Mouse (Mus musculus) neutrophil, adult 5-6 weeks (primary cell): ENCODE data around the gene Sgsm3. TPM values are rescaled to one million over a fixed set of nuclear protein-coding genes. Genes with fewer than 3 reads are reported as not detected.
"Not testable (repeated sequence)": the region's sequence is repeated elsewhere in the genome, so short reads cannot be mapped to it uniquely, and the experiment has no call there.

ENCODE experiments used
- ATAC-seq: fragments of 151-379, 151-347 bp; 2 replicates; pipeline ENCODE4 v1.8.0; 2017; ENCODE audit warnings: mild to moderate bottlenecking, moderate TSS enrichment; ENCODE audit not compliant: insufficient number of reproducible peaks, poor library complexity, low FRiP score, severe bottlenecking; ENCODE audit errors: extremely low read depth
- total RNA-seq: library from RNA; stranded (forward); fragments of 200-1000 nt; gene quantifications from 2 replicates; pipeline ENCODE4 v1.2.3, GENCODE M21; 2017

The Sgsm3 gene
- total RNA-seq = 8.5 and 13.3 TPM in 2 replicates

DNA sequence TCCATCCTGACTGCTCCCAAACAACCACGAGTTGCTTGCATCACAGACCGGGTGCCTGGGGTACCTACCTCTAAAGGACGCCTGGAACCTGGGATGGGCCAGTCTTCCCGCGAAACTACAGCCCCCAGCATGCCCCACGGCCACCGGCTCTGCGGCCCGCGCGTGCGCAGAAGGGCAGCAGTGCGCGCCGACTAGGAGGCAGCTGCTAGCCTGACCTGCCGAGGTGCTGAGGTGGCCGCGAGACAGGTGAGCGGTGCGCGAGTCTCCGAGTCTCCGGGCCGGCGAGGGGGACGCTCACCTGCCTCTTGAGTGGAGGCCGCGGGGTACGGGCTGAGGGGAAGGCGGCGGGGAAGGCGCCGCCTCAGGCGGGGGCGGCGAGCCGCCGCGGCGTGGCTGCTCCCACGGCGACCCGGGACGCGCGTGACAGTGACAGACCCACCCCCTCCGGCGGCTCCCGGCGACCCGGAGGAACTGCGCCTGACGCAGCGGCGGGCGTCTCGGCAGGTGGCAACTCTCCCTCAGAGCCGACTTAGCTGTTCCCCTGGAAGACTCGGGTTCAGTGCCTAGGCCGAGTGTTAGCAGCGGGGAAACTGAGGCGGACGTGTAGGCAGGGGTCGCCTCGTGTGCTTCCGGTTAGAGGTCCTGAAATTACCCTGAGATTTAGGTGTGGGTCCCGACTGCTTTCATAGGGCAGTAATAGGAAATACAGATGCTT, at the start of gene Sgsm3:
TSS of gene Sgsm3 (plus strand) at position 146 of the 715 bp plus-strand sequence.
- ATAC-seq = peak; percentile 65

DNA sequence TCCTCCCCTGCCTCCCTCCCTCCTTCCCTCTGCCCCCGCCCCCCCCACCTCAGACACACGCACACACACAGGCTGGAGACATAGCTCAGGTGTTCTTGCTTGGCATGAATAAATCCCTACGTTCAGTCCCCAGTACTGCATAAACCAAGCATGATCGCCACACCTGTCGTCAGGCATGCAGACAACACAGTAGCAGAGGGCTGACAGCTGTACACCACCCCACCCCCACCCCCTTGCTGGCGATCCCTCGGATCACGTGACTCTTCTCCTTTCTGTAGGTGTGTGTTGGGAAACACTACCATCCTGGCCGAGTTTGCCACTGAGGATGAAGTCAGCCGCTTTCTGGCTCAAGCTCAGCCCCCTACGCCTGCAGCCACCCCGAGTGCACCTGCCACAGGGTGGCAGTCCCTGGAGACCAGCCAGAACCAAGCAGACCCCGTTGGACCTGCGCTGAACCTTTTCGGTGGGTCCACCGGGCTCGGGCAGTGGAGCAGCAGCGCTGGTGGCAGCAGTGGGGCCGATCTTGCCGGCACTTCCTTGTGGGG, 48.7 kb upstream of the Sgsm3 start:
- no peak for ATAC-seq

DNA sequence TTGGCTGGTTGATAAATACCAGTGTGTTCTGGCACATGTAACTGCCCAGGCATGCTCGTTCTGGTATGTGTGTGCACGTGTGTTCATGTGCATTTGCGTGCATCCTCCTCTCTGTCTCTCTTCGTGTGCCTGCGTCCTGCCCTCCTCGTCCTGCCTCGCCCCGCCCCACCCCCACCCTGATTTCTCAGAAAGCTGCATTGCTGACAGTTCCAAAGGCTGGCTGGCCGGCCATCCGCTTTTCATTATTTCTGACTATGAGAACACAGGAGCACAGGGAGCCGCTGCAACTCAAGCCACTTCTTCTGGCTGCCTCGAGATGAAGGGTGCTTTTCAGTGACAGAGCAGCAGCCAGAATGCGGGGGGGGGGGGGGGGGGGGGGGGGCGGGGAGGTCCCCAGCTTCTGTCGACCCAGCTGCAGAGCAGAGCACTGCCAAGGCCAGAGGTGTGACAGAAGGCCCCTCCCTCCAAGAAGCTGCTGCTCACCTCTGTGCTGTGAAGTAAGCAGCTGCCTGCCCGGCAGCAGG, 47.5 kb upstream of the Sgsm3 start:
- no peak for ATAC-seq

DNA sequence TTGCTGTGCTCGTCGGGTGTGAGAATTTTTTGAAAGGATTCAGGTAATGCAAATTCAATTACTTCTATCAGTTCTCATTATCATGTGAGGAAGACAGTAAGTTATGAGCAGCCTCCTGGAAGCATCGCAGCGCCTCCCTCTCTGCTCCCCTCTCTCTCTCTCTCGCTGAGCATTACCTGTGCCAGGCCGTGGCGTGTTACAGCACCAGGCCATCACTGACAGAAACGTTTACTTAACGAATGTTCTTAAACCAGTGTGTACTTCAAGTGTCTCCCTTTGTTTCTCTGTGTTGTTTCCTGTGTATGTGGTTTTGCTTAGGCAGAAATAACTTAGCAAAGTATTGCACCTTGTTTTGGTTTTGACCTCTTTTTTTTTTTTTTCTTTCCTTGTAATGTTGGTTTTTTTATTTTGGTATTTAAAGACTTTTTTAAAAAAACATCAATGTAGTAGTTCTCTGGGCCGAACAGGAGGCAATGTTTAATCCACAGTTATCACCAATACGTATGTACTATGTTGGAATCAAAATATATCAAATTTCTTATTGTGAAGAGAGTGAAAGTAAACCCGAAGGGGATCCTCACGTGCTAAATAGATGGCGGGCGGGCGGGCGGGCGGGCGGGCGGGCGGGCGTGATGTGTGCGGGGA, 46.8 kb upstream of the Sgsm3 start:
- ATAC-seq = not testable (repeated sequence)

DNA sequence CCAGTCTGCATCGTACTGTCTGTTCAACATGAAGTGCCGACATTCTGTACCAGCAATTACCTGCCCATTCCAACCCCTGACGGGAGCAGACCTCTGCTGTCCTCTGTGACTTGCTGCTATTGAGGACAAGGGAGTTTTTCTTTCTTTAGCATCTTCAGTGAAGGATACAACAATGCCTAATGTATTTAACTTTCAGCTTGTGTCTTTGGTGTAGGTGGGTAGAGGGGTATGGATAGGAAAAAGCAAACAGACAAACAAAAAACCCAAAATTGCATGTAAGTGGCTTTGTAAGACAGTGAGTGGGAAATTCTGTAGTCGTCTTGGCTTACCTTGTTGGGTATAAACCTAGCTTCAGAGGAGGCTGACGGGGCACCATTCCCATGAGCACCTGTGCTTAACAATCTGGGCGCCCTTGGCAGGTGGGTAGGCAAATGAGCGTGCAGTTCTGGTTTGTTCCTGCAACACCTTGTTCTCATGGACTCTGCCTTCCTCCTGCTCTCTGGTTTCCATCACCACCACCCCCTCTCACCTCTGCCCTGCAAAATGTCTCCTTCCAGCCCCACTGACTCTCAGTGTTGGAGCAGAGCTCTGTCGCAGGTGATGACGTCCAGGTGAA, 46.1 kb upstream of the Sgsm3 start:
- ATAC-seq = no peak

DNA sequence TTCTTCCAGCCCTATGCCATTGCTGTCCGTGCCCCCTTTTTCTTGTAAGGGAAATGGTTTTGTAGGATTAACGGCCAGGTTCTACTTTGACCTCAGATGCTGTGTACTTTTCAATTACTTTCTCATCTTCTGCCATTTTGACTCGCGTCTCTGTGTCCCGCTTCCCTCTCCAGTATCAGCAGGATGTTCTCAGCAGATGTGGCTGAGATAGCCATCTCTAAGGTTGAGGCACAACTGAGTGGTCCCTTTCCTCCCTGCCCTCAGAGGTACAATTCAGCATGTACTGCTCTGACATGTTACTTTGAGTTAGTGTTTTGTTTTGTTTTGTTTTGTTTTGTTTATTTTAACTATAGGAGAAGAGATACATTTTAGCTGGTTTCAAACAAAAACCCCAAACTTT, 42.7 kb upstream of the Sgsm3 start:
- no peak for ATAC-seq

GRCm38 (mm10) chr15:80936686-80937085, 40.9 kb upstream of the Sgsm3 start:
- ATAC-seq = no peak

DNA sequence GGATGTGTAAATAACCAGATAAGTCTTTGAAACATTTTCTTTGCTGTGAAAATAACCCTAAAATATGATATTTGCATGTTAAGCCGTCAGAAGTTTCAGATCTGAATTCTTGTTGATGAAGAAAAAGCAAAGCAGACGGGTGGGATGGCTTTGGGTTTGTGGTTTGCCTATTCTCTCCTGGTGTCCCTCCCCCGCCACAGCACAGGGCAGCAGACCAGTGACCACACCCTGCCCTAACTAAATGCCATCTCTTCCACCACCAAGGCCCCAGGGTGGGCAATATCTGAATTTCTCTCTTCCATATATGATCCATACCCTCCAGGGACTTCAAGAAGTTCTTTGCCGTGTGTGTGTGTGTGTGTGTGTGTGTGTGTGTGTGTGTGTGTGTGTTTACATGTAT, 39.0 kb upstream of the Sgsm3 start:
- no peak for ATAC-seq

GRCm38 (mm10) chr15:80939401-80939800, 38.2 kb upstream of the Sgsm3 start:
- no peak for ATAC-seq

DNA sequence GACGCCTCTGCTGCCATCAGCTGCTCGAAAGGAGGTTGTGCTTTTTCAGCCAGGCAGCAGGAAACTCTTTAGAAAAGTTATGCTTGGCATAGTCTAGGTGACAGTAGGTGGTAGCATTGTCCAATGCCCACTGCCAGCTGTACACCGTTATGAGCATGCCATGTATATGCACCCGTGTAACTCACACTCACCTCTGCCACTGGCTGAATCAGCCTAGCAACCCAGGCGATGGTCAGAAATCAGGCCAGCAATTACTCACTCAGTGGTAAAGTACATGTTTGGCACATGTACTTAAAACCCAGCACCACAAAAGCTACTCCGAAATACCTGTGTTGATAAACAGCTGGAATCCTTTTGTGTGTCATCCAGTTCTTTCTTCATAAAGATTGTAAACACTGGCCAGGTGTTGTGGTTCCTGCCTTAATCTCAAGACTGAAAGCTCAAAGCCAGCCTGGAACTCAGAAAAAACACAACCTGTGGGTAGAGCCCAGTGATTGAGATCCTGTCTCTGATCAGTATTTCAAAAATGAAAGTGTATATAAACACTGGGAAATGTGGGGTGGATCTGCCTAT, 36.0 kb upstream of the Sgsm3 start:
- no peak for ATAC-seq

DNA sequence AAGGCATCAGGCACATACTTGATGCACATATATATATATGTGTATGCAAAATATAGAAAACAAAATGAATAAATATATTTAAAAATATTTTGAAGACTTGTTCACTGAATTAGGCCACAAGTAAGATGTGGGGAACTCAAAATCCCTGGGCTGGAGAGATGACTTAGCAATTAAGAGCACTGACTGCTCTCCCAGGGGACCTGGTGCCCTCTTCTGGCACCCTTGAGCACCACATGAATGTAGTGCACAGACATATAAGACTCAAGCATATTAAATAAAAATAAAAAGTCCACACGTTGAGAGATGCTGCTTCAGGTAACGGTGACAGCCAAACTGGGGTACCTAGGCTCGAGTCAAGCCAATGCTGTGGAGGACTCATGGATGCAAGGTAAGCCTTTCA, 31.7 kb upstream of the Sgsm3 start:
- no peak for ATAC-seq

GRCm38 (mm10) chr15:80948145-80949135, 29.1 kb upstream of the Sgsm3 start, which contains the start of gene Adsl:
Gene Adsl, plus strand, starts transcription at chr15:80948490.
- ATAC-seq = peak; percentile 92

GRCm38 (mm10) chr15:80949431-80949830, 28.1 kb upstream of the Sgsm3 start:
- no peak for ATAC-seq

GRCm38 (mm10) chr15:80950055-80950454, 27.5 kb upstream of the Sgsm3 start:
- no peak for ATAC-seq

DNA sequence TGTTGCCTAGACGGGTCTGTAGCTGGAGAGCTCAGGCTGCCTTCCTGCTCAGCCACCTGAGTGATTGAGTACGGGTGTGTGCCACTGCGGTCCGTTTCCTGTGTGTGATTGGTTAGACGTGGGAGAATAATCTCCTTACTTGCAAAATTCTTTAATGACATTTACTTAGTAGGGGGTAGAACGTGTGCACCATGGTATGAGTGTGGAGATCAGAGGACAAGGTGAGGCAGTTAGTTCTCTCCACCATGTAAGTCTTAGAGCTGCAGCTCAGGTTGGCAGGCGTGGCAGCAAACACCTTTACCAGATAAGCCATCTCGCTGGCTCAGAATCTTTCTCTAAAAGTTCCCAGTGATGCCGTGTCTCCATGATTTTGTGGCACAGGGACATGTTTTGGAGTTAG, 23.6 kb upstream of the Sgsm3 start:
- no peak for ATAC-seq

GRCm38 (mm10) chr15:80954861-80955260, 22.7 kb upstream of the Sgsm3 start:
- ATAC-seq = no peak

DNA sequence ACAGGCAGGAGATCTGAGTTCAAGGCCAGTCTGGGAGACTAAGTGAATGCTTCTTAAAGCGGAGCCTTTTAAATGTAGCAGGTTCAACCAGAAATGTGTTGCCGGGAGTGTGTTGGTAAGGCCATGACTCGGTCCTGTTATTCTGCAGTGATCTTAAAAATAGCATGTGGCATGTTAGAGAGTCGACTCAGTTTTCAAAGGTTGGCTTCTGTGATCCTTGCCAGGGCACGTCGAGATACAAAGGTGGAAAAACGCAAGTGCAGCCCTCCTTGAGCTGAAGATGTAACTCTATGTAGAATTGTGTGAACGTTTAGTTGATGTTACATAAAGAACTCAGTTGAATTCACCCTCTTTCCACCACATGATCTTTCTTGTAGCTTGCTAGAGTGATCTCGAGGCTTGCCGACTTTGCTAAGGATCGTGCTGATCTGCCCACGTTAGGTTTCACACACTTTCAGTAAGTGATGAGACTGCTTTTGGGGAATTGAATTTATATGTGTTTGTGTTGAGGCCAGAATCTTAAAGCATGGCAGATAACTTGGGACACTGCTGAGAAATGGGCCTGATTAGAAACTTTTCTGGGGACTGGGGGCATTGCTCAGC, 21.6 kb upstream of the Sgsm3 start:
- no peak for ATAC-seq

DNA sequence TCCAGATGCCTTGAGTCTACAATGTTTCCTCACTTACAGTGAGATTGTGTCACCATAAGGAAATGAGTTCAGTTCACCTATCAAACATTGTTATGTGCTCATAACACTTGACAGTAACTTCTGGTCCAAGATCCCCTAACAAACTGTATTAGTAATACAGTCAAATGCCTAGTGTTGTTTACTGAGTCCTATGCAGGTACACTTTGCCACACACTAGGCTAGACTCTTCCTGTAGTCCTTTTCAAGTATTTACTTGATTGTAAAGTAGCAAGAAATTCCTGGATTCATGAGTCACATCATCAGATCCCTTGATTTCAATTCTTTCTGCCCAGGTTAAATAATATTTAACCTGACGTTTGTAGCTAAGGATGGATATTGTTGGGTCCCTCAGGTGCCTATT, 8.2 kb upstream of the Sgsm3 start:
- ATAC-seq = no peak
